Mouse (Mus musculus): ENCODE results near the gene Slc25a47. TPM values are rescaled to one million over a fixed set of nuclear protein-coding genes. Genes with fewer than 3 reads are reported as not detected.

The Slc25a47 gene
- polyA plus RNA-seq, 1 experiment from 2014 or later, result 16.6 TPM

DNA sequence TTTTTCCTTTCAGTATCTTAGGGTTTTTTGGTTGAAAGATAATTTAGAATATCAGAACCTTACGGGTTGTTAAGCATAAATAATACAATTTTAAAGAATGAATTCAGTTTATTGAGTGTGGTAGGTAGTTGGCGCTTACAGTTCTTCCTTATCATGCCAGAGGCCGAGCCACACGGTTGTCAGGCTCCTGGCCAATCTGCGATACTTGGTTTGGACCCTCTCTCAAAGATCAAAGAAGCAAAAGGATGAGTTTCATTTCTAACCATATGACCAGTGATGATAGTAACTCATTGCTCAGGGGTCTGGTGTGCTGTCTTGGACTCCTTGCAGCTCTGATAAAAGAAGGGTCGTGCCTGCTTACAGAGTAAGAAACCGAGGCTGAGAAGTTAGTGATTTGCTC, 25.5 kb upstream of the Slc25a47 start:
- H3K9me3 ChIP-seq, result no peaks in the 10 kb centered on the region
- ATAC-seq (ENCODE audit: insufficient number of reproducible peaks, insufficient read depth, low FRiP score, low TSS enrichment, low read depth), result no peak
- no peak overlapping the region for H3K4me3 ChIP-seq
- peaks cover 4% of the 10 kb centered on the region for H3K4me1 ChIP-seq
- H3K36me3 ChIP-seq, result peaks cover 43% of the 10 kb centered on the region
- H3K4me2 ChIP-seq, result no peak overlapping the region
- WGBS, result 91% methylated on average over 7 of the region's 7 CpGs
- no peaks in the 10 kb centered on the region for H3K27me3 ChIP-seq
- no peak overlapping the region for H3K27ac ChIP-seq
- H3K9ac ChIP-seq, result no peak overlapping the region

- Histone ChIP-seq H3K27ac (no peak overlapping the region), H3K9me3 (no peaks in the 10 kb centered on the region), H3K27me3 (no peaks in the 10 kb centered on the region), H3K9ac (no peak overlapping the region), H3K36me3 (peaks cover 45% of the 10 kb centered on the region), H3K4me3 (no peak overlapping the region), H3K4me2 (no peak overlapping the region), H3K4me1 (peaks cover 4% of the 10 kb centered on the region)
- WGBS, result 51% methylated on average over 2 of the region's 2 CpGs
- ATAC-seq (ENCODE audit: insufficient number of reproducible peaks, insufficient read depth, low FRiP score, low TSS enrichment, low read depth), result no peak
These were observed 24.7 kb upstream of the Slc25a47 start for GRCm38 (mm10) chr12:108811133-108811532.

DNA sequence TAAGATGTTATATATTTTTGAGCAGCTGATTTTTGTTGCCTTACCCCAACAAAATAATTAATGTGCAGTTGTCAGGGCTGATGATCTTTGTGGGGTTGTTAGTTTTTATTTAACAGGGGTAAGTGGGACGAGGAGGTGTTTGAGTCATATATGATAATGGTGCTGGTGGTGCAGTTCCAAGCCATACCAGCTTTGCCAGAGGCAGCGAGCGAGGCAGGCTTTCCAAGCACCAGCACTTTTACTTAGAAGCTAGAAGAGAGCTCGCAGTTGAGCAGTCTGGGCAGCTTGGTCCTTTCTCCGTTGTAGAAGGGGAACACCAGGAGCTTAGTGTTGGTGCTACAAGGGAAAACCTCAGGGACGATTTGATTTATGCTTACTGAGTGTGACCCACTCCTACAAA, 23.4 kb upstream of the Slc25a47 start:
- WGBS, result 85% methylated on average over 6 of the region's 6 CpGs
- no peaks in the 10 kb centered on the region for H3K27me3 ChIP-seq
- no peaks in the 10 kb centered on the region for H3K9me3 ChIP-seq
- peaks cover 4% of the 10 kb centered on the region for H3K4me1 ChIP-seq
- H3K4me3 ChIP-seq, result no peak overlapping the region
- no peak overlapping the region for H3K9ac ChIP-seq
- ATAC-seq (ENCODE audit: insufficient number of reproducible peaks, insufficient read depth, low FRiP score, low TSS enrichment, low read depth), result no peak
- peaks cover 42% of the 10 kb centered on the region for H3K36me3 ChIP-seq
- no peak overlapping the region for H3K4me2 ChIP-seq
- no peak overlapping the region for H3K27ac ChIP-seq

GRCm38 (mm10) chr12:108814470-108814869, 21.4 kb upstream of the Slc25a47 start:
- Histone ChIP-seq H3K4me1 (peaks cover 4% of the 10 kb centered on the region), H3K4me2 (no peak overlapping the region), H3K4me3 (no peak overlapping the region), H3K36me3 (peaks cover 48% of the 10 kb centered on the region), H3K27me3 (no peaks in the 10 kb centered on the region), H3K9ac (no peak overlapping the region), H3K27ac (no peak overlapping the region), H3K9me3 (no peaks in the 10 kb centered on the region)
- 88% methylated on average over 6 of the region's 6 CpGs for WGBS
- no peak for ATAC-seq (ENCODE audit: insufficient number of reproducible peaks, insufficient read depth, low FRiP score, low TSS enrichment, low read depth)

- no peaks in the 10 kb centered on the region for H3K27me3 ChIP-seq
- H3K9me3 ChIP-seq, result no peaks in the 10 kb centered on the region
- no peak for ATAC-seq (ENCODE audit: insufficient number of reproducible peaks, insufficient read depth, low FRiP score, low TSS enrichment, low read depth)
- peaks cover 49% of the 10 kb centered on the region for H3K36me3 ChIP-seq
- H3K4me3 ChIP-seq, result no peak overlapping the region
- H3K4me2 ChIP-seq, result no peak overlapping the region
- peaks cover 4% of the 10 kb centered on the region for H3K4me1 ChIP-seq
- no peak overlapping the region for H3K27ac ChIP-seq
- whole genome bisulfite sequencing, result 85% methylated on average over 11 of the region's 11 CpGs
- H3K9ac ChIP-seq, result no peak overlapping the region
These were observed 19.3 kb upstream of the Slc25a47 start for GRCm38 (mm10) chr12:108816569-108816968.

- no peaks in the 10 kb centered on the region for H3K27me3 ChIP-seq
- no peaks in the 10 kb centered on the region for H3K4me1 ChIP-seq
- no peak for ATAC-seq (ENCODE audit: insufficient number of reproducible peaks, insufficient read depth, low FRiP score, low TSS enrichment, low read depth)
- H3K36me3 ChIP-seq, result peaks cover 36% of the 10 kb centered on the region
- H3K4me2 ChIP-seq, result no peak overlapping the region
- no peak overlapping the region for H3K4me3 ChIP-seq
- no peak overlapping the region for H3K27ac ChIP-seq
- no peaks in the 10 kb centered on the region for H3K9me3 ChIP-seq
- 90% methylated on average over 4 of the region's 4 CpGs for WGBS
- no peak overlapping the region for H3K9ac ChIP-seq
These were observed 15.4 kb upstream of the Slc25a47 start for GRCm38 (mm10) chr12:108820461-108820860.

- 55% methylated on average over 8 of the region's 8 CpGs for WGBS
- peaks cover 47% of the 10 kb centered on the region for H3K36me3 ChIP-seq
- H3K4me1 ChIP-seq, result no peaks in the 10 kb centered on the region
- H3K9ac ChIP-seq, result no peak overlapping the region
- ATAC-seq (ENCODE audit: insufficient number of reproducible peaks, insufficient read depth, low FRiP score, low TSS enrichment, low read depth), result no peak
- H3K9me3 ChIP-seq, result no peaks in the 10 kb centered on the region
- H3K27ac ChIP-seq, result no peak overlapping the region
- H3K4me3 ChIP-seq, result no peak overlapping the region
- H3K27me3 ChIP-seq, result no peaks in the 10 kb centered on the region
- no peak overlapping the region for H3K4me2 ChIP-seq
These were observed 12.8 kb upstream of the Slc25a47 start for GRCm38 (mm10) chr12:108823036-108823435.

DNA sequence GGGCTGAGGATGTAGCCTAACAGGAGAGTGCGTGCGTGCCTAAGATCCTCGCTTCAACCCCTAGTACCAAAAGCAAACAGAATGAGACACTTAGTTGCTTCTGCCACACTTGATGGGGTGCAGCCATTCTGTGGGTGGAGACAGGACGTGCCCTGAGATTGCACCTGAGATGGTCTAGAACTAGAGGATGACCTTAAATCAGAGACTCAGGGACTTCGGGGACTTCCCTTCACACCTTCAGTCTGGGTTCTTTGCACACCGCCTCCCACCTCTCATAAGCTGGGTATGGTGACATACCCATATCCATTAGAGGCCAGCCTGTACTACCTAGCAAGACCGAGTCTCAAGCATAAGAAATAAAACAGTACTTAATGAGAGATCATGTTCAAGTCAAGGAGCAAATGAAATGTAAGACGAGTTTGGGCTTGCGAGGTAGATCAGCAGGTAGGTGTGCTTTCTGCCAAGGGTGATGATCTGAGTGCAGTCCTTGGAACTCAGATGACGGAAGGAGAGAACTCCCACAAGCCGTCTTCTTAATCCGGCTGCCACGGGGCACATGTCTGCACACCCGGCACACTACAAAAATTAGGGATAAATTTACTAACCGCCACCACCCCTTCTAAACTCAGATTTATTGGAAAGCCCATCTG, 11.5 kb upstream of the Slc25a47 start:
- ATAC-seq (ENCODE audit: insufficient number of reproducible peaks, insufficient read depth, low FRiP score, low TSS enrichment, low read depth), result no peak
- 83% methylated on average over 15 of the region's 15 CpGs for WGBS
- H3K4me1 ChIP-seq, result no peaks in the 10 kb centered on the region

GRCm38 (mm10) chr12:108825561-108826224, 10.2 kb upstream of the Slc25a47 start:
- H3K9me3 ChIP-seq, result no peaks in the 10 kb centered on the region
- no peak overlapping the region for H3K4me3 ChIP-seq
- ATAC-seq (ENCODE audit: insufficient number of reproducible peaks, insufficient read depth, low FRiP score, low TSS enrichment, low read depth), result no peak
- no peak overlapping the region for H3K4me2 ChIP-seq
- H3K36me3 ChIP-seq, result peaks cover 29% of the 10 kb centered on the region
- H3K9ac ChIP-seq, result no peak overlapping the region
- H3K4me1 ChIP-seq, result no peaks in the 10 kb centered on the region
- H3K27ac ChIP-seq, result no peak overlapping the region
- H3K27me3 ChIP-seq, result no peaks in the 10 kb centered on the region
- WGBS, result 91% methylated on average over 13 of the region's 13 CpGs

More for the DNA sequence above, 11.5 kb upstream of the Slc25a47 start:
- Histone ChIP-seq H3K4me3 (no peak overlapping the region), H3K36me3 (peaks cover 37% of the 10 kb centered on the region), H3K9me3 (no peaks in the 10 kb centered on the region), H3K4me2 (no peak overlapping the region), H3K27ac (no peak overlapping the region), H3K9ac (no peak overlapping the region), H3K27me3 (no peaks in the 10 kb centered on the region)

DNA sequence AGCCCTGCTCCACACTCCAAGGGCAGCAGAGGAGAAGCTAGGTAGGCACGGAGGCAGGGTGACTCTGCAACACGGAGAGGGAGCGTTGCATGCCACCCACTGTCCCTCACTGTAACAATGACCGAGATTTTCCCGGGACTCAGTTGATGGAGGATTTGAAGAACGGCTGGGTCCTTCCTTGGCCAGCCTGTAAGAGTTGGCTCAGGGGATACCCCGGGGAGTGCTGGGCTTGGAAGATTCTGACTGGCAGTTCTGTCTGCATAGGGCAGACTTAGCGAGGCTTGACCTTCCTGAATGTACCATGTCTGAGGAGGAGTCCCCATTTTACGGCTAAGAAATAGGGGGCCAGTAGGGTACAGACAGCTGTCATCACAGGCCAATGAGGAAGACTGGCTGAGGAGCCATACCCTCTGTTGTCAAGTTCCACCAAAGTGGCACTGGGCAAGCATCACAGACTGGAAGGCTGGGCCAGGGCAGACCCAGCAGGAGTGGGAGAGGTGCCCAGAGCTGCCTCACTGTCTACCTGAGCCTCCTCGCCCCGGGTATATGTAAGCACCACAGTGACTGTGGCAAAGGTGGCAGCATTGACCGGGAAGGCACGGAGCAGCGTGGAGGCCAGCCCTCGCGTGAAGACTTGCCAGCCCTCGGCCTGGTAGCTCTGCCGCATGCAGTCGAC, 9.4 kb upstream of the Slc25a47 start:
- ATAC-seq (ENCODE audit: insufficient number of reproducible peaks, insufficient read depth, low FRiP score, low TSS enrichment, low read depth), result no peak

DNA sequence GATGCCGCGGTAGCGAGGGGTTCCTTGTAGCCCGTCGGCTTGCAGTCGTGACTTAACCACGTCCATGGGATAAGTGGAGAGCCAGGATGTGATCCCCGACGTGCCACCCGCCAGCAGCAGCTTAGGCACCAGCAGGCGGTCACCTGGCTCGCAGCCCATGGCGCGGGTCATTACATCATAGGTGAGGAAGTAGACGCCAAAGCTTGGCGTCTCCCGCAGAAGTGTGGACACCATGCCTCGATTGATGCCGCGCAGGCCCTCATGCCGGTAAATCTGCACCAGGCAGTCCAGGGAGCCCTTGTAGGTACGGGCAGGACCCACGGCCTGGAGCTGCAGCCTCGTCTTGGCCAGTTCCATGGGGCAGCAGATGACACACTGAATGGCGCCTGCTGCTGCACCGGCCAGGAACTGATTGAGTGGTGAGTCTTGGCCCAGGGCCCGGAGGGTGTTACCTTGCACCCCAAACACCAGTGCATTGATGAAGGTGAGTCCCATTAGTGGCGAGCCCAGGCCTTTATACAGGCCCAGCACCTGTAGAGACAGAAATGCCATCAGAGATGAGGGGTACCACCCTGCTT, 8.8 kb upstream of the Slc25a47 start:
- no peak overlapping the region for H3K27ac ChIP-seq
- ATAC-seq (ENCODE audit: insufficient number of reproducible peaks, insufficient read depth, low FRiP score, low TSS enrichment, low read depth), result no peak
- no peak overlapping the region for H3K9ac ChIP-seq
- peaks cover 29% of the 10 kb centered on the region for H3K36me3 ChIP-seq
- peaks cover 2% of the 10 kb centered on the region; the same call in 1 of the 2 replicates for H3K4me1 ChIP-seq
- no peaks in the 10 kb centered on the region for H3K9me3 ChIP-seq
- H3K27me3 ChIP-seq, result no peaks in the 10 kb centered on the region
- H3K4me3 ChIP-seq, result no peak overlapping the region
- 96% methylated on average over 28 of the region's 28 CpGs for WGBS
- H3K4me2 ChIP-seq, result no peak overlapping the region

More for the DNA sequence above, 9.4 kb upstream of the Slc25a47 start:
- Histone ChIP-seq H3K27ac (no peak overlapping the region), H3K9me3 (no peaks in the 10 kb centered on the region), H3K9ac (no peak overlapping the region), H3K4me3 (no peak overlapping the region), H3K4me1 (no peaks in the 10 kb centered on the region), H3K4me2 (no peak overlapping the region), H3K36me3 (peaks cover 29% of the 10 kb centered on the region), H3K27me3 (no peaks in the 10 kb centered on the region)
- WGBS, result 96% methylated on average over 19 of the region's 19 CpGs
